Mouse (Mus musculus): ENCODE results near the gene Lrp4. TPM values are rescaled to one million over a fixed set of nuclear protein-coding genes. Genes with fewer than 3 reads are reported as not detected.
"Not testable (repeated sequence)": the region's sequence is repeated elsewhere in the genome, so short reads cannot be mapped to it uniquely, and the experiment has no call there.

Lrp4 gene
- polyA plus RNA-seq, 1 experiment from 2014 or later: 1.7 TPM

- no peak overlapping the region for H3K27ac ChIP-seq (ENCODE audit: low read length)
- H3K9me3 ChIP-seq (replicated peaks; ENCODE audit: control insufficient read depth, low read length): no peaks in the 10 kb centered on the region
- H3K4me1 ChIP-seq (ENCODE audit: control insufficient read depth, low read depth, low read length): no peaks in the 10 kb centered on the region
- no peak overlapping the region for H3K9ac ChIP-seq (ENCODE audit: low read depth, low read length)
- no peaks in the 10 kb centered on the region for H3K27me3 ChIP-seq (ENCODE audit: control insufficient read depth, insufficient read depth, low read depth, low read length)
- no peak overlapping the region for H3K4me3 ChIP-seq (ENCODE audit: low read depth, low read length)
- no peak overlapping the region for H3K4me2 ChIP-seq (ENCODE audit: low read depth, low read length)
- ATAC-seq (ENCODE audit: low read depth): no peak
- WGBS (ENCODE audit: insufficient replicate concordance): 53% methylated on average over 6 of the region's 6 CpGs
- H3K36me3 ChIP-seq (ENCODE audit: control insufficient read depth, insufficient read depth): no peaks in the 10 kb centered on the region
These were observed 27.9 kb downstream of the Lrp4 start for GRCm38 (mm10) chr2:91485256-91485655.

GRCm38 (mm10) chr2:91487295-91487694 lies 30.0 kb downstream of the Lrp4 start:
- not testable (repeated sequence) for H3K27ac ChIP-seq (ENCODE audit: low read length); H3K4me1 ChIP-seq (ENCODE audit: control insufficient read depth, low read depth, low read length); H3K9me3 ChIP-seq (replicated peaks; ENCODE audit: control insufficient read depth, low read length); H3K36me3 ChIP-seq (ENCODE audit: control insufficient read depth, insufficient read depth); H3K27me3 ChIP-seq (ENCODE audit: control insufficient read depth, insufficient read depth, low read depth, low read length); ATAC-seq (ENCODE audit: low read depth); H3K4me2 ChIP-seq (ENCODE audit: low read depth, low read length); H3K4me3 ChIP-seq (ENCODE audit: low read depth, low read length); H3K9ac ChIP-seq (ENCODE audit: low read depth, low read length)
- 31% methylated on average over 3 of the region's 3 CpGs for WGBS (ENCODE audit: insufficient replicate concordance)

DNA sequence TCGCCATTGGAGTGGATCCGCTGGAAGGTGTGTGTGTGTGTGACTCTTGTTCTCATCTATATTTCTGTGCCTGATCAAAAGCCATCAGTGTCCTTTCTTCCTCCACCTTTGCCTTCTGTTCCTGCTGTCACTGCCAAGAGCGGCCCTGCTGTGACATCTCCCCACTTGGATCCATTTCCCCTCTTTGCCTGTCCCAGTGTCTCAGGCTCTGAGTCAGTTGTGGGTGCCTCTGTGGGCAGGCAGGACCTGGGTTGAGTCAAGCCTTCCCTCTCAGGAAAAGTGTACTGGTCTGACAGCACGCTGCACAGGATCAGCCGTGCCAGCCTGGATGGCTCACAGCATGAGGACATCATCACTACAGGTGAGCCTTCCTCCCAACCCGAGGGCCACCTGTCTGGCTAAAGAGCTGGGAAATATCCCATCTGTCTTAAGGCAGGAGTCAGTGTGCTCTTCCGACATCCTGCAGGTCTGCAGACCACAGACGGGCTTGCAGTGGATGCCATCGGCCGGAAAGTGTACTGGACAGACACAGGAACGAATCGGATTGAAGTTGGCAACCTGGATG lies 34.8 kb downstream of the Lrp4 start:
- Histone ChIP-seq H3K36me3 (ENCODE audit: control insufficient read depth, insufficient read depth) (no peaks in the 10 kb centered on the region), H3K4me1 (ENCODE audit: control insufficient read depth, low read depth, low read length) (no peaks in the 10 kb centered on the region), H3K9me3 (replicated peaks; ENCODE audit: control insufficient read depth, low read length) (no peaks in the 10 kb centered on the region), H3K27ac (ENCODE audit: low read length) (no peak overlapping the region), H3K9ac (ENCODE audit: low read depth, low read length) (no peak overlapping the region), H3K4me2 (ENCODE audit: low read depth, low read length) (no peak overlapping the region), H3K27me3 (ENCODE audit: control insufficient read depth, insufficient read depth, low read depth, low read length) (no peaks in the 10 kb centered on the region), H3K4me3 (ENCODE audit: low read depth, low read length) (no peak overlapping the region)
- no peak for ATAC-seq (ENCODE audit: low read depth)
- 75% methylated on average over 12 of the region's 12 CpGs for WGBS (ENCODE audit: insufficient replicate concordance)

GRCm38 (mm10) chr2:91493981-91494380 lies 36.7 kb downstream of the Lrp4 start:
- ATAC-seq (ENCODE audit: low read depth): no peak
- Histone ChIP-seq H3K4me3 (ENCODE audit: low read depth, low read length) (no peak overlapping the region), H3K4me1 (ENCODE audit: control insufficient read depth, low read depth, low read length) (no peaks in the 10 kb centered on the region), H3K36me3 (ENCODE audit: control insufficient read depth, insufficient read depth) (no peaks in the 10 kb centered on the region), H3K27ac (ENCODE audit: low read length) (no peak overlapping the region), H3K9ac (ENCODE audit: low read depth, low read length) (no peak overlapping the region), H3K9me3 (replicated peaks; ENCODE audit: control insufficient read depth, low read length) (no peaks in the 10 kb centered on the region), H3K27me3 (ENCODE audit: control insufficient read depth, insufficient read depth, low read depth, low read length) (no peaks in the 10 kb centered on the region), H3K4me2 (ENCODE audit: low read depth, low read length) (no peak overlapping the region)
- 78% methylated on average over 9 of the region's 9 CpGs for WGBS (ENCODE audit: insufficient replicate concordance)

DNA sequence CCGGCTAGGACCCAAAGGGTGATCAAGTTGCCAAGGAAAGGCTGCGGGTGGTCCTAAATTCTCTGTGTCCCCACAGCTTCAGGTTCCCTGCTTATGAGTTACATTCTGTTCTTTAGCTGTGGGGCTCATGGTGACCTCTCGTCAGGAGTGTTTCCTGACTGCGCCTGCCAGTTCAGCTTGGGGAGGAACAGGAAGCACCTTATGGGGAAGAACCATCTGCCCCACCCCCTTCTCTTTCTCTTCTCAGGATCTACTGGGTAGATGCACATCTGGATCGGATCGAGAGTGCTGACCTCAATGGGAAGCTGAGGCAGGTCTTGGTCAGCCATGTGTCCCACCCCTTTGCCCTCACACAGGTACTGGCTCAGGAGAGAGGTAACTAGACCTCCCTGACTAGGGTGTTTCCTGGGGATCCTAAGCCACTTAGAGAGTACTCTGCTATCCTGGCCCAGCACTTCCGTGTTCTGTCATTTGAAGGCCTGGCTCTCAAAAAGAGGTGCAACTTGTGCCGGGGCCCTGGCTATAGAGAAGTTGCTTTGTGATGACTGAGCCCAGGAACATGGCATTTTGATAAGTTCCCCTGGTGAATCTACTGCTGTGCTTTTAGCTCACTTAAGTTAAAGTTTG lies 40.9 kb downstream of the Lrp4 start:
- Histone ChIP-seq H3K9me3 (replicated peaks; ENCODE audit: control insufficient read depth, low read length) (no peaks in the 10 kb centered on the region), H3K36me3 (ENCODE audit: control insufficient read depth, insufficient read depth) (no peaks in the 10 kb centered on the region), H3K27ac (ENCODE audit: low read length) (no peak overlapping the region; the same call in 1 of the 2 replicates), H3K4me1 (ENCODE audit: control insufficient read depth, low read depth, low read length) (no peaks in the 10 kb centered on the region), H3K27me3 (ENCODE audit: control insufficient read depth, insufficient read depth, low read depth, low read length) (no peaks in the 10 kb centered on the region), H3K4me3 (ENCODE audit: low read depth, low read length) (no peak overlapping the region), H3K9ac (ENCODE audit: low read depth, low read length) (no peak overlapping the region), H3K4me2 (ENCODE audit: low read depth, low read length) (no peak overlapping the region)
- ATAC-seq (ENCODE audit: low read depth): no peak
- 37% methylated on average over 8 of the region's 8 CpGs for WGBS (ENCODE audit: insufficient replicate concordance)

- WGBS (ENCODE audit: insufficient replicate concordance): 73% methylated on average over 8 of the region's 8 CpGs
- Histone ChIP-seq H3K4me2 (ENCODE audit: low read depth, low read length) (no peak overlapping the region), H3K4me3 (ENCODE audit: low read depth, low read length) (no peak overlapping the region), H3K27me3 (ENCODE audit: control insufficient read depth, insufficient read depth, low read depth, low read length) (no peaks in the 10 kb centered on the region), H3K4me1 (ENCODE audit: control insufficient read depth, low read depth, low read length) (no peaks in the 10 kb centered on the region), H3K9me3 (replicated peaks; ENCODE audit: control insufficient read depth, low read length) (no peaks in the 10 kb centered on the region), H3K9ac (ENCODE audit: low read depth, low read length) (no peak overlapping the region), H3K27ac (ENCODE audit: low read length) (no peak overlapping the region), H3K36me3 (ENCODE audit: control insufficient read depth, insufficient read depth) (no peaks in the 10 kb centered on the region)
- no peak for ATAC-seq (ENCODE audit: low read depth)
These were observed 50.8 kb downstream of the Lrp4 start for GRCm38 (mm10) chr2:91508076-91508475.

- Histone ChIP-seq H3K36me3 (ENCODE audit: control insufficient read depth, insufficient read depth) (no peaks in the 10 kb centered on the region), H3K4me2 (ENCODE audit: low read depth, low read length) (no peak overlapping the region), H3K27me3 (ENCODE audit: control insufficient read depth, insufficient read depth, low read depth, low read length) (no peaks in the 10 kb centered on the region), H3K9me3 (replicated peaks; ENCODE audit: control insufficient read depth, low read length) (no peaks in the 10 kb centered on the region), H3K9ac (ENCODE audit: low read depth, low read length) (no peak overlapping the region), H3K4me1 (ENCODE audit: control insufficient read depth, low read depth, low read length) (no peaks in the 10 kb centered on the region), H3K4me3 (ENCODE audit: low read depth, low read length) (no peak overlapping the region), H3K27ac (ENCODE audit: low read length) (no peak overlapping the region)
- peak; percentile 51; the same call in 1 of the 2 replicates for ATAC-seq (ENCODE audit: low read depth)
- WGBS (ENCODE audit: insufficient replicate concordance): 21% methylated on average over 2 of the region's 2 CpGs
These were observed 59.9 kb downstream of the Lrp4 start for GRCm38 (mm10) chr2:91517186-91517585.

DNA sequence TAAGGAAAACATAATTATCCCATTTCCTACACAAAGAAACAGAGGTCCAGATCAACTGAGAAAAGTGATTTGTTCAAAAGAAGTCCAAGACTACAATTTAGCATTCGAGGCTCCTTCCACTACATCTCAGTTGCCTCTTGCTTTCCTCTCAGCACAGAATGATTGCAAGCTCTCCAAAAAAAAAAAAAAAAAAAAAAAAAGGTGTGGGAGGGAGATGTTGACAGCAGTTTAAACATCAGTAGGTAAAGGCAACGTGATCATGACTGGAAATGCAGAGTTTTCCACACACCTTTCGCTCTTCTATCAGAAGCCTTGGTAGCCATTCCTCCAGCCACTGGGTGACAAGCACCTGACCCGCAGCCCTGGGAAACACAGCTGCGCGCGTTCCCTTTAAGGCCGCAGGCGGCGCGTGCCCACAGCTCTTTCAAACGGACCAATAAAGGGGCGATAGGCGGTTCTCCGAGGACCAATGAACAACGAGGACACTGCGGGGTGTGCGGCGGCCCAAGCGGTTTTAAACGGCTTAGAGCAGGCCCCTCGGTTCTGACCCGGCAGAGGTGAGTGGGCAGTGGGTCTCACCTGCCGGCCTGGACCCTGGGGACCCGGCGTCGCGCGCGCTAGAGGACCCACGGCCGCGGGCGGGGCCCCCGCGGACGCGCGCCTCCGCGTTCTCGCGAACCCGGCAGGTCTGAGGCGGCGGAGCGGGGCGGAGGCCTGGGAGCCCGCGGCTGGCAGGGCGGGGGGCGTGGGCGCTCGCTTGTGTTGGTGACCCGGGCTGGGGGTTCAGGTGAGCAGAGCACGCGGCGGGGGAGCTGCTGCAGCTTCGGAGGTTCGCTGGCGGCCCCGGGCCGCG lies 69.2 kb downstream of the Lrp4 start, which contains the start of gene Ckap5:
TSS of gene Ckap5 (plus strand) at position 469 of the 853 bp plus-strand sequence.
- Histone ChIP-seq H3K27me3 (ENCODE audit: control insufficient read depth, insufficient read depth, low read depth, low read length) (no peaks in the 10 kb centered on the region), H3K4me1 (ENCODE audit: control insufficient read depth, low read depth, low read length) (peaks cover 8% of the 10 kb centered on the region), H3K4me2 (ENCODE audit: low read depth, low read length) (peak within 1 kb of the TSS; percentile 83), H3K27ac (ENCODE audit: low read length) (peak within 1 kb of the TSS; percentile 86), H3K4me3 (ENCODE audit: low read depth, low read length) (peak within 1 kb of the TSS; percentile 99), H3K9me3 (replicated peaks; ENCODE audit: control insufficient read depth, low read length) (no peaks in the 10 kb centered on the region), H3K36me3 (ENCODE audit: control insufficient read depth, insufficient read depth) (peaks cover 7% of the 10 kb centered on the region), H3K9ac (ENCODE audit: low read depth, low read length) (peak within 1 kb of the TSS; percentile 97)
- whole genome bisulfite sequencing (ENCODE audit: insufficient replicate concordance): under 1% methylated on average over 56 of the region's 64 CpGs
- peak; percentile 99 for ATAC-seq (ENCODE audit: low read depth)

DNA sequence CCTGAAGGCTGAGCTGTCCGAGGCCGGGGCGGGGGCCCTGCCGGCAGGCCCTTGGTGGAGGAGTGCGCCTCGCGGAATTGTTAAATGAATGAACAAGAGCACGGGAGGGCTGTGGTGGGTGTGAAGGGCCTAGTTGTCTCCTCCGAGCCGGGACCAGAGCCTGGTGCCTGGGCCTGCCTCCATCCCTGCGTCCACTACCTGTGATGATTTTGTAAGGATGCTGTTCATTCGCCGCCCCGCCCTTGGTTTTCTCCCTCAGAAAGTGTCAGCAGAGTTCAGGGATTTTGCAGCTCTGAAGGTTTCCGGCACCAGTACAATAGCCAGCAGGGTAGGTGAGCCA lies 69.8 kb downstream of the Lrp4 start:
- Histone ChIP-seq H3K9ac (ENCODE audit: low read depth, low read length) (peak overlapping the region; percentile 97), H3K9me3 (replicated peaks; ENCODE audit: control insufficient read depth, low read length) (no peaks in the 10 kb centered on the region), H3K4me3 (ENCODE audit: low read depth, low read length) (peak overlapping the region; percentile 99), H3K4me2 (ENCODE audit: low read depth, low read length) (peak overlapping the region; percentile 83), H3K27ac (ENCODE audit: low read length) (peak overlapping the region; percentile 86), H3K27me3 (ENCODE audit: control insufficient read depth, insufficient read depth, low read depth, low read length) (no peaks in the 10 kb centered on the region), H3K4me1 (ENCODE audit: control insufficient read depth, low read depth, low read length) (peaks cover 8% of the 10 kb centered on the region), H3K36me3 (ENCODE audit: control insufficient read depth, insufficient read depth) (peaks cover 7% of the 10 kb centered on the region)
- ATAC-seq (ENCODE audit: low read depth): peak; percentile 40
- under 1% methylated on average over 15 of the region's 15 CpGs for WGBS (ENCODE audit: insufficient replicate concordance)
